Mouse (Mus musculus) lung, postnatal 0 days (tissue): ENCODE measurements at regions not wholly inside any gene's neighbourhood (a gene's known extent, or its start where the extent isn't known, plus 50 kb on each side); places are given as distances from the start of the nearest gene placed in this dataset.
A peak's percentile ranks its signal among the peaks of the same experiment; 100 is the strongest.

Experiments used
- ATAC-seq: fragments of 200-750 bp; cut with Nextera tagmentation; 2 replicates; pipeline ENCODE4 v1.8.0; 2017; ENCODE audit warnings: moderate library complexity
- DNase-seq: peaks from one replicate; pipeline ENCODE4 v3.0.0-alpha.2; 2016; ENCODE audit warnings: low spot score
- H3K27ac ChIP-seq: fragments of 300-500 bp; sonication (generic); 2 replicates; pipeline ENCODE4 v1.5.1; 2014; ENCODE audit warnings: antibody characterized with exemption, mild to moderate bottlenecking, low read length, mixed read lengths
- H3K27me3 ChIP-seq: fragments of 300-500 bp; sonication (generic); replicated peaks from 2 replicates; pipeline ENCODE4 v1.6.1; 2014; ENCODE audit warnings: low read length, mixed read lengths; ENCODE audit not compliant: insufficient read depth
- H3K36me3 ChIP-seq: fragments of 300-500 bp; sonication (generic); 2 replicates; pipeline ENCODE4 v1.6.1; 2014; ENCODE audit warnings: low read length, mixed read lengths; ENCODE audit not compliant: insufficient read depth
- H3K4me1 ChIP-seq: fragments of 300-500 bp; sonication (generic); 2 replicates; pipeline ENCODE4 v1.6.1; 2014; ENCODE audit warnings: antibody characterized with exemption, low read depth, low read length, mixed read lengths; ENCODE audit not compliant: insufficient read depth
- H3K4me2 ChIP-seq: fragments of 300-500 bp; sonication (generic); replicated peaks from 2 replicates; pipeline ENCODE4 v1.6.1; 2014; ENCODE audit warnings: low read depth, mild to moderate bottlenecking, low read length, moderate library complexity, mixed read lengths
- H3K4me3 ChIP-seq: fragments of 300-500 bp; sonication (generic); 2 replicates; pipeline ENCODE4 v1.5.1; 2014; ENCODE audit warnings: low read depth, low read length
- H3K9ac ChIP-seq: fragments of 300-500 bp; sonication (generic); replicated peaks from 2 replicates; pipeline ENCODE4 v1.6.1; 2014; ENCODE audit warnings: low read depth, mild to moderate bottlenecking
- H3K9me3 ChIP-seq: fragments of 300-500 bp; sonication (generic); 2 replicates; pipeline ENCODE4 v1.6.1; 2016; ENCODE audit warnings: low read length, mixed read lengths
- CTCF ChIP-seq: IDR thresholded peaks from 2 replicates; pipeline ENCODE4 v1.5.1; 2016; ENCODE audit warnings: antibody characterized with exemption, mild to moderate bottlenecking
- EP300 ChIP-seq: IDR thresholded peaks from 2 replicates; pipeline ENCODE4 v1.6.1; 2016; ENCODE audit warnings: antibody characterized with exemption, mild to moderate bottlenecking, control low read depth
- WGBS: fragments of 180-500 bp; shearing (Covaris S2); extraction: QIAGEN DNeasy Blood & Tissue Kit; methylation state at CpG from one replicate; pipeline ENCODE4 v1.1.7; 2014; 5-methylcytosine and 5-hydroxymethylcytosine counted together

DNA sequence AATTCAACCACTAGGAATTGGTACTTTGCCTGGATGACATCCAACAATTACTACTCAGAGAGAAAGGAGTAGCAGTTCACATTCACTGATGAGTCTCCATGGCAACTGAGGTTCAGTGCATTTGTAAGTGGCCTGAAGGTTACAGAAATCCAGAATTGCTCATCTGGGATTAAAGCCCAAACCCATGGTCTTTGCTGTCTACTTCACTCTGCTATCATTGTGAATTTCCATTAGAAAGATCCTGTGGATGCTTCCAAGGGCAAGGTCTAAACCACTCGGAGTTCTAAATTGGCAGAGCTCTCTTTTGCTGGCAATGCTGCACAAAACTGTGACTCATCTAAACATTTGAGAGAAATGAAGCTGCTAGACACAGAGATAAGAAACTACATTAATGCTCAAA lies 319.9 kb upstream of the Tbl1x start:
- H3K9ac ChIP-seq = no peak overlapping the region
- no peak for ATAC-seq
- H3K27me3 ChIP-seq = no peaks in the 10 kb centered on the region
- TF ChIP-seq CTCF (no peak), EP300 (no peak)
- H3K36me3 ChIP-seq = no peaks in the 10 kb centered on the region
- 68% methylated on average over 1 of the region's 1 CpGs for WGBS
- H3K9me3 ChIP-seq = no peaks in the 10 kb centered on the region
- H3K4me3 ChIP-seq = no peak overlapping the region
- H3K27ac ChIP-seq = no peak overlapping the region
- no peaks in the 10 kb centered on the region for H3K4me1 ChIP-seq
- DNase-seq = no peak
- H3K4me2 ChIP-seq = no peak overlapping the region

DNA sequence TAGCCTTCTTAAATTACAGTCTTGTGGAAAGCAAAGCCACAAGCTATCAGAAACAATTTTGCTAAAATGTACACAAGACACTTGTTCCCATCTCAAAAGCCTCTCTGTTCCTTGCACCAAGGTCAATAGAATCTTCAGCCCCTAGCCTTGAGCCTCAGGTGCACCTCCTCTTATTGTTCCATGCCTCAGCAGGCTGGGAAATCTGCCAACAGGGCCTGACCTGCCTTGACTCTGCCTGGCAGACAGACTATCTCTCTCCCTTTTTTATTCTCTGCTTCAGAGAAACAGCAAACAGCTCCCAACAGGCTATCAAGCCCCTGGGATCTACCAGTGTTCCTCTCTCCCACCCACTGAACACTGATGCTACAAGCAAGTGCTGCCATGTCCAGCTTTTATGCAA lies 302.1 kb upstream of the Tbl1x start:
- no peaks in the 10 kb centered on the region for H3K36me3 ChIP-seq
- no peak overlapping the region for H3K27ac ChIP-seq
- H3K4me3 ChIP-seq = no peak overlapping the region
- no peak for ATAC-seq
- DNase-seq = no peak
- no peak for TF ChIP-seq EP300
- TF ChIP-seq CTCF = no peak
- H3K9me3 ChIP-seq = no peaks in the 10 kb centered on the region
- H3K4me1 ChIP-seq = no peaks in the 10 kb centered on the region
- H3K27me3 ChIP-seq = no peaks in the 10 kb centered on the region
- no peak overlapping the region for H3K4me2 ChIP-seq
- H3K9ac ChIP-seq = no peak overlapping the region

DNA sequence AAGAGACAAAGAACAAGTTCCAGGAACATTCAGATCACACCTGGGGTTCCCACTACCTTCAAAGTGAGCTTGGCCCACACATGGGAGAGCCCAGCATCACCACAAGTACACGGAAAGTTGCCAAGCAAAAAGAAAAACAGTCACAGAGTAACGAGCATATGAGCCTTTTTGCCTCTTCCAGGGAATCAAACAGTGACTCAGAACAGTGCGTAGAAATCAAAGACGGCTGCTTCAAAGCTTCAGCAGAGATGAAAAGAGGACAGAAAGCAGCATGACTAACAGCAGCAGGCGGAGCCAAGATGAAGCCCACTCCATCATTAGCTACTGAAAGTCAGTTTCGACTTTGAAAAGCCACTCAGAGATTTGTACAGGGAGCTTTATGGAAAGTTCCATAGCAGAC lies 291.5 kb upstream of the Tbl1x start:
- no peaks in the 10 kb centered on the region for H3K4me1 ChIP-seq
- no peak overlapping the region for H3K9ac ChIP-seq
- ATAC-seq (no peak), DNase-seq (peak; percentile 5)
- WGBS = 46% methylated on average over 6 of the region's 6 CpGs
- H3K27me3 ChIP-seq = no peaks in the 10 kb centered on the region
- no peak for TF ChIP-seq CTCF
- TF ChIP-seq EP300 = no peak
- H3K9me3 ChIP-seq = no peaks in the 10 kb centered on the region
- no peak overlapping the region for H3K4me2 ChIP-seq
- no peaks in the 10 kb centered on the region for H3K36me3 ChIP-seq
- H3K27ac ChIP-seq = no peak overlapping the region
- no peak overlapping the region for H3K4me3 ChIP-seq
